Mouse (Mus musculus): ENCODE results near the gene Tfdp2.
A peak's percentile ranks its signal among the peaks of the same experiment; 100 is the strongest.
"Not testable (repeated sequence)": the region's sequence is repeated elsewhere in the genome, so short reads cannot be mapped to it uniquely, and the experiment has no call there.

Tfdp2 gene

GRCm38 (mm10) chr9:96308816-96309215 is 112.7 kb downstream of the Tfdp2 start:
- DNase-seq (ENCODE audit: inconsistent ontology term), result peak; percentile 37

- DNase-seq (ENCODE audit: inconsistent ontology term), result no peak
Measured at GRCm38 (mm10) chr9:96312074-96312473, 116.0 kb downstream of the Tfdp2 start.

GRCm38 (mm10) chr9:96319333-96319732 is 123.3 kb downstream of the Tfdp2 start:
- no peak for DNase-seq (ENCODE audit: inconsistent ontology term)

- DNase-seq (ENCODE audit: inconsistent ontology term), result no peak
Measured at GRCm38 (mm10) chr9:96320551-96320980, 124.5 kb downstream of the Tfdp2 start.

- no peak for DNase-seq (ENCODE audit: inconsistent ontology term)
Measured at GRCm38 (mm10) chr9:96322411-96323152, 126.5 kb downstream of the Tfdp2 start.

- peak; percentile 58 for DNase-seq (ENCODE audit: inconsistent ontology term)
Measured at GRCm38 (mm10) chr9:96324502-96324901, 128.4 kb downstream of the Tfdp2 start.

- peak; percentile 12 for DNase-seq (ENCODE audit: inconsistent ontology term)
Measured at GRCm38 (mm10) chr9:96326496-96326923, 130.4 kb downstream of the Tfdp2 start.

GRCm38 (mm10) chr9:96328226-96328625 is 132.2 kb downstream of the Tfdp2 start:
- DNase-seq (ENCODE audit: inconsistent ontology term), result no peak

GRCm38 (mm10) chr9:96331146-96331545 is 135.1 kb downstream of the Tfdp2 start:
- no peak for DNase-seq (ENCODE audit: inconsistent ontology term)

- DNase-seq (ENCODE audit: inconsistent ontology term), result no peak
Measured at GRCm38 (mm10) chr9:96345750-96346149, 149.7 kb downstream of the Tfdp2 start.

- DNase-seq (ENCODE audit: inconsistent ontology term), result no peak
Measured at GRCm38 (mm10) chr9:96348885-96349284, 152.8 kb downstream of the Tfdp2 start.

GRCm38 (mm10) chr9:96350010-96350409 is 153.9 kb downstream of the Tfdp2 start:
- peak; percentile 30 for DNase-seq (ENCODE audit: inconsistent ontology term)

- peak; percentile 14 for DNase-seq (ENCODE audit: inconsistent ontology term)
Measured at GRCm38 (mm10) chr9:96350476-96350875, 154.4 kb downstream of the Tfdp2 start.

- DNase-seq (ENCODE audit: inconsistent ontology term), result not testable (repeated sequence)
Measured at GRCm38 (mm10) chr9:96351771-96352170, 155.7 kb downstream of the Tfdp2 start.

- no peak for DNase-seq (ENCODE audit: inconsistent ontology term)
Measured at GRCm38 (mm10) chr9:96353121-96353769, 157.2 kb downstream of the Tfdp2 start.

GRCm38 (mm10) chr9:96353799-96354198 is 157.7 kb downstream of the Tfdp2 start:
- DNase-seq (ENCODE audit: inconsistent ontology term), result no peak

- no peak for DNase-seq (ENCODE audit: inconsistent ontology term)
Measured at GRCm38 (mm10) chr9:96360056-96360455, 164.0 kb downstream of the Tfdp2 start.

- peak; percentile 75 for DNase-seq (ENCODE audit: inconsistent ontology term)
Measured at GRCm38 (mm10) chr9:96363581-96364140, 167.6 kb downstream of the Tfdp2 start.

GRCm38 (mm10) chr9:96364141-96364838 is 168.2 kb downstream of the Tfdp2 start, which contains the start of gene Atp1b3:
Gene Atp1b3, minus strand, starts transcription at chr9:96364442.
- DNase-seq (ENCODE audit: inconsistent ontology term), result peak; percentile 100

GRCm38 (mm10) chr9:96365271-96365872 is 169.3 kb downstream of the Tfdp2 start:
- DNase-seq (ENCODE audit: inconsistent ontology term), result no peak

GRCm38 (mm10) chr9:96369654-96370384 is 173.7 kb downstream of the Tfdp2 start:
- DNase-seq (ENCODE audit: inconsistent ontology term), result no peak
